Mouse (Mus musculus): ENCODE data around the gene Pou5f1. TPM values are rescaled to one million over a fixed set of nuclear protein-coding genes. Genes with fewer than 3 reads are reported as not detected.
"Not testable (repeated sequence)": the region's sequence is repeated elsewhere in the genome, so short reads cannot be mapped to it uniquely, and the experiment has no call there.

The Pou5f1 gene
- under 1 TPM; 0.26 to 0.58 (median 0.32) TPM for polyA plus RNA-seq (2017; shearing (Covaris generic))

DNA sequence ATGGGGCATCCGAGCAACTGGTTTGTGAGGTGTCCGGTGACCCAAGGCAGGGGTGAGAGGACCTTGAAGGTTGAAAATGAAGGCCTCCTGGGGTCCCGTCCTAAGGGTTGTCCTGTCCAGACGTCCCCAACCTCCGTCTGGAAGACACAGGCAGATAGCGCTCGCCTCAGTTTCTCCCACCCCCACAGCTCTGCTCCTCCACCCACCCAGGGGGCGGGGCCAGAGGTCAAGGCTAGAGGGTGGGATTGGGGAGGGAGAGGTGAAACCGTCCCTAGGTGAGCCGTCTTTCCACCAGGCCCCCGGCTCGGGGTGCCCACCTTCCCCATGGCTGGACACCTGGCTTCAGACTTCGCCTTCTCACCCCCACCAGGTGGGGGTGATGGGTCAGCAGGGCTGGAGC lies at the start of gene Pou5f1:
Pou5f1 (plus strand) TSS at position 243 of the 400 bp plus-strand sequence.
- ATAC-seq = no peak

DNA sequence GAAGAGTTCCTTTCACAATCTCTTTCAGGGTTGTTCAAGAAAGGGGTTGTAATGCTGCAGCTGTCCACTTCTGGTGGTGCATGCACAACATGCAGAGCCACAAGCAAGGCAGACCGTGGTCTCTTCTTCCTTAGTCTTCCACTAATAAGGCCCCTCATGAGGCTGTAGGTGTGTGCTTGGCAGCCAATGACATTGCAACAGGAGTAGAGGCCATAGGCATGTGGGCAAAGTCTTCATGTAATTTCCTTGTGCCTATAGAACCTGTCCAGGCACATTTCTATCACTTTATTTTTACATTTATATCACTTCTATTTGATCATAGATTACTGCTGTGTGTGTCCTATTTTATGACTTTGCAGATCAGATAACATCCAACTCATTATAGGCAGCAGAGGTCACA lies 47.6 kb upstream of the Pou5f1 start:
- not testable (repeated sequence) for ATAC-seq

DNA sequence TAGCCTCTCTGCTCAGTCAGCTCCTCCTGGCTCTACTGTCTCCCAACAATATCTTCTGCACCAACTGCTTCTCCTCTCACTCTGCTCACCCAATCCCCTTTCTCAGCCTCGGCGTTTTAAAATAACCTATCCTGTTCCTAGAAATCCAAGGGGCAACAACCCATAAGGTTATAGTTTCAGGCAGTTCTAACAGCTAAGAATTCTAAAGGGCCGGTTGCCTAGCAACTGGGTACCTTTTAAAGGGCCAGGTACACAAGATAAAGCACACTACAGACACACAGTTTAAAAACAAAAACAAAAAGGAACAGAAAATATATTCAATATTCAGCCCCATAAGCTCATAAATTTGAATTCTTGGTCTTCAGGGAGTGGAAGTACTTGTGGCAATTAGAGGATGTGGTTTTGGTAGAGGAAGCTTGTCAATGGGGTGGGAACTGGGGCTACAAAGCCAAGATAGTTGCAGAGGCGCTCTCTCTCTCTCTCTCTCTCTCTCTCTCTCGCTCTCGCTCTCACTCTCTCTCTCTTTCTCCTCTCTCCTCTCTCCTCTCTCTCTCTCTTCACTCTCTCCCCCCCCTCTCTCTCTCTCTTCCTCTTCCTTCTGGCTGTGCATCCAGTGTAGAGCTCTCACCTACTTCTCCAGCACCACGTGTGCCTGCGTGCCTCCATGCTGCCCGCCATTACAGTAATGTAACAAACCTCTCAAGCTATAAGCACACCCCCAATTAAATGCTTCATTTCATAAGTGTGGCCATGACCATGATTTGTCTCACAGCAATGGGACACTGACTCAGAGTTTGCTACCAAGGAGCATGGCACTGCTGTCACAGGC lies 45.1 kb upstream of the Pou5f1 start:
- peak; percentile 96 for ATAC-seq

DNA sequence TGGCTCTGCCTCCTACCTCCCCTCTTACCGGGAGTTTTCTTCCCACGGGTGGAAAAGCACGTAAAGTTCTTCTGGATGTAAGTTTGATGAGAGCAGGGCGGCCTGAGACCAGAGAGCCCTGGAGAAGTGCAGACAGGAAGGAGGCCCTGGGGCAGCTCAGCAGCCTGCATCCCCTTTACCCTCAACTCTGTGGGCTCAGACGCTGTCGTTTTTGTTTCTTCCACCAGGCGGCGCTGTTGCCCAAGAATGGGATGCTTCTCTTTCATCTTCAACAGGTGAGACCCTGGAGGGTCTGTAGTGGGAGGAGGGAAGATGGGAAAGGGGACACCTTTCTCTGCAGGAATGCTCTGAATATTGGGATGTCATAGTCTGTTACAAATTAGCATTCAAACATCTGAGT lies 40.2 kb upstream of the Pou5f1 start:
- not testable (repeated sequence) for ATAC-seq

DNA sequence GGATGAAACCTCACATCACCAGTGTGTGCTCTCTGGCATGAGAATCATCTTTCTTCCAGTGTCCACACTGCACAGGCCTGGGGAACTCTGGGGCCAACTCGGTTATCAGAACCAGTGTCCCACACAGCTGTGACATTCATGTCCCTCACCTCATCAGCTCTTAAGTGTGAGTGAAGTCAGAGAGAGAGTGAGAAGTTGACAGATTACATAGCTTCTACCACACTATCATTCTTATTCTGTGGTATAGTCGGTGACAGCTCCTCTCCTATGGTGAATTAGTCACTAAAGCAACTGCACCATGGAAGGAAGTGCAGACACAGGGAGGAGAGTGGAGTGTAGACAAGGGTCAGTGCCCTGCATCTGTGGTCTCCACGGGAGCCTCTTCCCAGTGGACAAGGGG lies 36.9 kb upstream of the Pou5f1 start:
- ATAC-seq = not testable (repeated sequence)

DNA sequence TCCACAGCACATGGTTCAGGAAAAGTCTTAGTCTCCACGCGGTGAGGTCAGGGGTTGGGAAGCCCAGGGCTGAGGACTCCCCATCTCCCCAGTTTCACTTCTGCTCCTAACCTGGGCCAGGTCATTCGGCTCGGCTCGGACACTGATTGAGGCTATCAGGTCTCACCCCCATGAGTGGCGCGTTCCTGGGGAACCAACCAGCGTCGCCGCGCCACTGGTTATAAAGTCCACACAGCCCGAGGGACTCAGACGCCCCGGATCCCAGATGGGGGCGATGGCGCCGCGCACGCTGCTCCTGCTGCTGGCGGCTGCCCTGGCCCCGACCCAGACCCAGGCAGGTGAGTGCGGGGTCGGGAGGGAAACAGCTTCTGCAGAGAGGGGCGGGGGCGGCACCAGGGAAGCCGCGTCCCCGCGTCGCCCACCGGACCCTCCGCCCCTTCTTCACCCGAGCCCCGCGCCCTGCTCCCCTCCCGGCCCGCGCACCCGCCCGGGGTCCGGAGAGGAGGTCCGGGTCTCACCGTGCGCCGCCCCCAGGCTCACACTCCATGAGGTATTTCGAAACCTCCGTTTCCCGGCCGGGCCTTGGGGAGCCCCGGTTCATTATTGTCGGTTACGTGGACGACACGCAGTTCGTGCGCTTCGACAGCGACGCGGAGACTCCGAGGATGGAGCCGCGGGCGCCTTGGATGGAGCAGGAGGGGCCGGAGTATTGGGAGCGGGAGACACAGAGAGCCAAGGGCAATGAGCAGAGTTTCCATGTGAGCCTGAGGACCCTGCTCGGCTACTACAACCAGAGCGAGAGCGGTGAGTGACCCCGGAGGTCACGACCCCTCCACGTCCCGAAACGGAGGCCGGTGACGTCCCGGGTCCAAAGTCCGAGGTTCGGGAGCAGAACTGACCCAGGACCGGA lies 35.7 kb upstream of the Pou5f1 start, which contains the start of gene H2-Q10:
H2-Q10 (plus strand) TSS at position 248 of the 910 bp plus-strand sequence.
- ATAC-seq = peak; percentile 61

DNA sequence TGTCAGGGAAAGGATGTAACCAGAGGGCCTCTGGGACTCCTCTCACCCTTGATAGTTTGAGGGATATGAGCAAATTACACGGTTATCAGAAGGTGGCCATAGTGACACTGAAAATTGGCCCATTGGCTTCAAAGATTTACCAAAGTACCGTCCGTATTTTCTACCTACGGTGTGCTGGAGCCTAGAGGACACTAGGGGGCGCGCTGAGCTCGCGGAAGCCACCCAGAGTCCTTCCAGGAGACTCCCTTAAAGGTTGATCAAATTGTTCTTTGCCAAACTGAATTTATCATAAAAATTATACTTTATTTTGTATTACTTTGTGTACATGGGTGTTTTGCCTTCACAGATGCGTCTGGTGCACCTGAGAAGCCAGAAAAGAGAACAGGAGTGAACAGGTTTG lies 21.8 kb upstream of the Pou5f1 start:
- no peak for ATAC-seq

DNA sequence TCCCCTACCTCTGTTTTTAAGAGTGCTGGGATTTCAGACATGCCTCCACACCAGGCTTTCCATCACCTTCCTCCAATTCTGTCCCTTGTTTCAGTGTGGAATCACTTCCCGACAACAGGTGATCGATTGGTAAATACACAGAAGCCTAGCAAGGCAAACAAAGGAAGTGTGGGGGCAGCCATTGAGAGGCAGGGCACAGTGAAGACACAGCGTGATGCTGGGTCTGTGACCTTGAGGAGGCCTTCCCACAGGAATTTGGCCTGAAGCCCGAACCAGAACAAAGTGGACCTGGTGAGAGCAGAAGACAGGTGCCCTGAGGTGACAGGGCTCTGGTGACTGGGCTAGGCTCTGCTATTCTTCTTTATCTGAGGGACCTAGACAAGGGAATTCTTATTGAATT lies 20.1 kb upstream of the Pou5f1 start:
- no peak for ATAC-seq

DNA sequence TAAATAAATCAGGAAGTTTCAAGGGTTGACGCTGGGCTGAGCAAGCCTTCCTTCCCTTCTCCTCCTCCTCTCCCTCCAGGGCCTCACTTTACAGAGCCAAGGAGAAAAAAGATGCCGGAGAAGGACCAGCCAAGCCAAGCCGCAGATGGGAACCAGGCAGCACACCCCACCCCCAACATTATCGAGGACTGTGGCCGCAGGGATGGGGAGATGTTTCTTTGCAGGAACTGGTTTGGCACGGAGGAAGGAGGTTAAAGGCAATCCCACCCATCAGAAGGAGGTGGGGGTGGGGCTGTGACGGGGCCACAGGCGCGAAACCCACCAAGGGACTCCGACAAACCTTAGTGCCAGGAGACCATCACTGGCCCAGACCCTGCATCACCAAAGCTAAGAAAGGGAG lies 19.1 kb upstream of the Pou5f1 start:
- ATAC-seq = no peak

DNA sequence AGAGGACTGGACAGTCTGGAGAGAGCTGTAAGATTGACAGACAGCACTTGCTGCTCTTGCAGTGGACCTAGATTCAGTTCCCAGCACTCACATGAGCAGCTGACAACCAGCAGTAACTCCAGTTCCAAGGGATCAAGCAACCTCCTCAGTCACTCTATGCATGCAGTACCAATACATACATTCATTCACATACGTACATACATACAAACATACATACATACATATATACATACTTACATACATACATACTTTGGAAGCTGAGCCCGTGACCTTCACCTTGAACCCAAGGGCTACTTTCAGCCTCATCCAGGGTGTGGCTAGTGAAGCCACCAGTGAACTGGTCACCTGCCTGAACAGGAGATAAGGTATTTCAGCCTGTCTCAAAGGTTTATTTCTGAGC lies 17.8 kb upstream of the Pou5f1 start:
- ATAC-seq = no peak

DNA sequence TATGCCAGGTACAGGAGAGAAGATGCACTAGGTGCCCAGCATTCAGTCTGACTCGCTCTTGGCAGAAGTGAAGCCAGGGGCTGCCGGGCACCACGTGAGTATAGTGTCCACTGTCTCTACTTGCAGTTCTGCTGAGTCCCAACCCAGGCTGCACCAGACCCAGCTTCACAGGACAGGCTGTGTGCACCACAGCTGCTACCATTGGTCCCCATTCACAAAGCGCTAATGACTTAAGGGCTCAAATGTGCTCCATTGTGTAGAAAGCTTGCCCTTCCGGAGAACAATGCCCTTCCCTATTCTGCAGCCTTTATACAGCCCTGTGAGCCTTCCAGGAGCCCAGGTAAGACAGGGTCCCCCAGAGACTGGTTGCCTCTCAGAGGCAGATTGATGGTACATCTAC lies 15.5 kb upstream of the Pou5f1 start:
- no peak for ATAC-seq

DNA sequence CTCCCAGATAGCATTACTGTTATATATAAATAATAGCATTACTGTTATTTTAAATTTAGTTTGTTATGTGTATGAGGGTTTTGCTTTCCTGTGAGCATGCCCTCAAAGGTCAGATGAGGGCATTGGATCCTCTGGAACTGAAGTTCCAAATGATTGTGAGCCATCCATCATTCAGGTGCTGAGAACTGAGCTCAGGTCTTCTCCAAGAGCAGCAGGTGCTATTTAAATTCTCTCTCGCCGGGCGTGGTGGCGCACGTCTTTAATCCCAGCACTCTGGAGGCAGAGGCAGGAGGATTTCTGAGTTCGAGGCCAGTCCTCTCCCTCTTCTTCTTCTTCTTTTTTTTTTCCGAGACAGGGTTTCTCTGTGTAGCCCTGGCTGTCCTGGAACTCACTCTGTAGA lies 8.7 kb upstream of the Pou5f1 start:
- no peak for ATAC-seq

DNA sequence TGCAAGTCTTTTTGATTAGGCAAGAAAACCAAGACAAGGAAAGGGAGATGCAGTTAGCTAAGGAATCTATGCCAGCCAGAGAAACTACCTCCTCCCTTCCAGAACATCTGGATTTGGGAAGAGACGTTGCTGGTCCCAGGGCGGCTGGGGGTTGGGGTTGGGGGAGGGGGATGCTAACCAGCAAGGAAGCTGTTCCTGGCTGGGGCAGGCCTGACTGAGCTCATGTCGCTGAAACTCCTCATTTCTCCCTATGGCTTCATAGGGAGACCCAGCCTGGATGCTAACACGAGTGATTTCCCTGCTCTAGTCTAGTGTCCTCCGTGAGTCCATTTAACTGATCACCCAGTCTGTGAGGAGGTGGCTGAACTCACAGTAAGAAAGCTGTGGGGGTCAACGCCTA lies 3.6 kb upstream of the Pou5f1 start:
- ATAC-seq = no peak

DNA sequence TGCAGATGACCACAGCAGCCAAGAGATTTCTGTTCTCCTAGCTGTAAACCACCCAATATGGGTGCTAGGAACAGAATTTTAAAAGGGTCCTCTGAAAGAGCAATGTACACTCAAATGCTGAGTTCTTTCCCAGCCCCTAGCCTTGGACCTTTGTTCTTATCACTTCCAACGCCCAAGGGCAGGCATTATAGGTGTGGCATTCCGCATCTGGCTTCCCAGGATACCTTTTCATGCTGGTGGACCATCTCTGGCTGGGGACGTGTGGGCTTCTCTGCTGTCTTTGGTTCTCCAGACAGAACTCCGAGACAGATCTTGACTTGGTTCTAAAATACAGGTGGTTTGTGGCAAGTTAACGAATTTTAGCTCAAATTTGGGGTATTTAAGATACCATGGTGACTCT lies 3.1 kb upstream of the Pou5f1 start:
- ATAC-seq = no peak

DNA sequence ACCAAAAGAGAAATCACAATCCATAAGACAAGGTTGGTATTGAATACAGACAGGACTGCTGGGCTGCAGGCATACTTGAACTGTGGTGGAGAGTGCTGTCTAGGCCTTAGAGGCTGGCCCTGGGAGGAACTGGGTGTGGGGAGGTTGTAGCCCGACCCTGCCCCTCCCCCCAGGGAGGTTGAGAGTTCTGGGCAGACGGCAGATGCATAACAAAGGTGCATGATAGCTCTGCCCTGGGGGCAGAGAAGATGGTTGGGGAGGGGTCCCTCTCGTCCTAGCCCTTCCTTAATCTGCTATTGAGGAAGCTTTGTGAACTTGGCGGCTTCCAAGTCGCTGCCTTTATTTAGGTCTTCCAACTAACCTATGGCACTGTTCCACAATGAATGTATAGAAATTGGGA lies 2.0 kb upstream of the Pou5f1 start:
- ATAC-seq = no peak

DNA sequence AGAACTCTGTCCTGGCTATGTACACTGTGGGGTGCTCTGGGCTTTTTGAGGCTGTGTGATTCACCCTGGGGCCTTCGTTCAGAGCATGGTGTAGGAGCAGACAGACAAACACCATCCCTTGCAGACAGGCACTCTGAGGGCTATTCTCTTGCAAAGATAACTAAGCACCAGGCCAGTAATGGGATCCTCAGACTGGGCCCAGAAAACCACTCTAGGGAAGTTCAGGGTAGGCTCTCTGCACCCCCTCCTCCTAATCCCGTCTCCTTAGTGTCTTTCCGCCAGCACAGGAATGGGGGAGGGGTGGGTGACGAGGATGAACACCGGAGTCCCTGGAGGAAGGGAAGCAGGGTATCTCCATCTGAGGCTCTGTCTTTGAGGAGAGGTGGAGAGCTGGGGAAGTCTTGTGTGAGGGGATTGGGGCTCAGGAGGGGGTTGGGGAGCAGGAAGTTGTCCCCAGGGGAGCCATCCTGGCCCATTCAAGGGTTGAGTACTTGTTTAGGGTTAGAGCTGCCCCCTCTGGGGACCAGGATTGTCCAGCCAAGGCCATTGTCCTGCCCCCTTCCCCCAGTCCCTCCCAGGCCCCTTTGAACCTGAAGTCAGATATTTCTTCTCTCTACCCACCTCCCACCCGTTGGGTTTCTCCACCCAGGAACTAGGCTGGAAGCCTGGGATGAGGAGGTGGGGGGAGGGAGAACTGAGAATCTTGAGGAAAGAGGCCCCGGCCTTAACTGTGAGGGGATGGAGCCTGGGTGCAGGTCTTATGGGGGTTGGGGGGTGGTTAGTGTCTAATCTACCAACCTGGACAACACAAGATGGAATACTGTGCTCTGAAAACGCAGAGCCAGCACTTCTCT lies 963 bp upstream of the Pou5f1 start:
- ATAC-seq = no peak

DNA sequence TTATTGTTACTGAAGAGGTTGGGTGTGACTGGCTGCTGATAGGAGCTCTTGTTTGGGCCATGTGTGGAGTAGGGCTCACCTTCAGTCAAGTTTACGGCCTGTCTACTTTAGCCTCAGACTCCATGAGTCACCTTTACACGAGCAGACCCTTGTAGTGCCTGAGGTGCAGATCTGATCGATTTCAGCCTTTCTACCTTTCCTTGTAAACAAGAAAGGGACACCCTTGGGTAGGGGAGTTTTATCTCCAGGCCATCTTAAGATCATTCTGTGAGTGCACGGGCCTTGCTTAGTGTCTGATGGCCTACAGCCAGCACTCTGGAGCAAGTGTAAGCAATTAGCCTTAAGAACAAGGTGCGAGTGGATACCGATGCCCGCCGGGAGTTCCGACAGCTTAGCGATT lies 1.1 kb downstream of the Pou5f1 start:
- no peak for ATAC-seq

DNA sequence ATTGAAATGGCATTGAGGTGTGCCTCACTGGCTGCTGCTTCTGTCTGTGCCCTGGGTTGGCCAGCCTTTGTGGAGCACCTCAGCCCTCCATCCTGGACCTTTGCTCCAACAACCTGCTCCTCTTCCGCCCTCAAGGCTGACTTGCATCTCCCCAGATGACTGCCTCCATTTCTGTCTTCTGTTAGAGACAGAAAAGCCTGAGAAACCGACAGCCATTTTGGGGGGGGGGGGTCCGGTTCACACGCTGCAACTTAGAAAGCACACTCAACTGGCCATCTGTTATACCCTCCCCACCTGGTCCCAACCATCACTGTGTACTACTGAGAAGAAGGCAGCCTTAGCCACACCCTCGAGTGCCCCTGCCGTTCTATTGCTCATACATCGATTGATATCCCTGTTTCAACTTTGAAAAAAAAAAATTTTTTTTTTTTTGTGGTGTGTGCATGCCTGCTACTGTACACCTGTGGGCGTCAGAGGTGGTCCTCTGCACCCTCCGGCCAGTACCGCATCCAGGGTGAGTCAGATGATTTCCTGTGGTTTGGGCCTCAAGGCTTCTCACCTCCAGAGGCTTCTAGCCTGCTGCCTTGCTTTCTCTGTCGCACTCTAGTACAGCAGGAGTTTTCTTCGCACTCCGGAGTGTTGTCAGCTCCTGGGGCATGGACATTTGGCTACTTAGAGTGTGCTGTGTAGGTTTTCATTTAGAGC lies 1.9 kb downstream of the Pou5f1 start:
- no peak for ATAC-seq

DNA sequence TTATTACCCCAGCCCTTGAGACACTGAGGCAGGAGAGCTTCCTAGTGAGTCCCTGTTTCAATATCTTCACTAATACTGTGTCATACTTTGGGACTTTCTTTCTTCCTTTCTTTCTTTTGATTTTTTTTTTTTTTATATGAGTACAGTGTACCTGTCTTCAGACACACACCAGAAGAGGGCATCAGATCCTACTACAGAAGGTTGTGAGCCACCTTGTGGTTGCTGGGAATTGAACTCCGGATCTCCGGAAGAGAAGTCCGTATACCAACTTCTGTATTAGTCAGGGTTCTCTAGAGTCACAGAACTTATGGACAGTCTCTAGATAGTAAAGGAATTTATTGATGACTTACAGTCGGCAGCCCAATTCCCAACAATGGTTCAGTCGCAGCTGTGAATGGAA lies 2.5 kb downstream of the Pou5f1 start:
- ATAC-seq = not testable (repeated sequence)

DNA sequence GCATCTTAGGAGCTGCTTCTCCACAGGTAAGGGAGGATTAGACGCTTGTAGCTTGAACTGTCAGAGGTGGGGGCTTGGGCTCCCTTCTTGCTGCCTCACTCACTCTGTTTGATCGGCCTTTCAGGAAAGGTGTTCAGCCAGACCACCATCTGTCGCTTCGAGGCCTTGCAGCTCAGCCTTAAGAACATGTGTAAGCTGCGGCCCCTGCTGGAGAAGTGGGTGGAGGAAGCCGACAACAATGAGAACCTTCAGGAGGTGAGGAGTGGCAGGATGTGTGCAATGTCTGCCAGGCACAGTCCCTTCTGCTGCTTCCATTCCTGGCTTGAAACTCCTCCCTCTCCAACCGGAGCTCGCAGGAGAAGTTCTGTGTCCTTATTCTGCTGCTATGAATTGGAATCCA lies 3.5 kb downstream of the Pou5f1 start:
- peak; percentile 67 for ATAC-seq

DNA sequence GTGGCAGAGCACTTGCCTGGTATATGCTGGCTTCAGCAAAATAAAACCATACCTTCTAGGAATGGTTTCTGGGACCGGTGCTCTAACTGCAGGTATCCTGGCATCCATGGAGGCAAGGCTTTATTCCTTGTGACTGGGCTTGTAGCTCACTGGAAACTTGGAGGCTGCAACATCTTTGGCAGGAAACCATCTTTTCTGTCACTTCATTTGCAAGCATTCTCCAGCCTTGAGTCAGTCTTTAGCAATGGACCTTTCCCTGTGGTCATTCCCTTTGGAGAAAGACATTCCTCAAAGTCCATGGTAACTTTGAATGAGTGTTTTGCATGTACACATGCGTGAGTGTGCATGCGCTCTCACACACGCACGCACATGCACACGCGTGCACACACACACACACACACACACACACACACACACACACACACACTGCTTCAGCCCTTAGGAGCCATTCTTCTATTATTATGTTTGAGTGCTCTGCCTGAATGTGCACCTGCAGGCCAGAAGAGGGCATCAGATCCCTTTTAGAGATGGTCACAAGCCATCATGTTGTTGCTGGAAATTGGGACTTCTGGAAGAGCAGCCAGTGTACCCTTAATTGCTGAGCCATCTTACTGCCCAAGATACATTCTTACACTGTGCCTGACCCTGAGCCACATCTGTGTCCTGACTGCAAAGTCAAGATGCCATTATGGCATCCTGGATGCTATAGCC lies 7.3 kb downstream of the Pou5f1 start:
- no peak for ATAC-seq

All from inflammation-experienced regulatory T-cells, adult 6 months (primary cell).